Mouse (Mus musculus): ENCODE results near the gene Eea1.
"Not testable (repeated sequence)": the region's sequence is repeated elsewhere in the genome, so short reads cannot be mapped to it uniquely, and the experiment has no call there.

Gene Eea1

DNA sequence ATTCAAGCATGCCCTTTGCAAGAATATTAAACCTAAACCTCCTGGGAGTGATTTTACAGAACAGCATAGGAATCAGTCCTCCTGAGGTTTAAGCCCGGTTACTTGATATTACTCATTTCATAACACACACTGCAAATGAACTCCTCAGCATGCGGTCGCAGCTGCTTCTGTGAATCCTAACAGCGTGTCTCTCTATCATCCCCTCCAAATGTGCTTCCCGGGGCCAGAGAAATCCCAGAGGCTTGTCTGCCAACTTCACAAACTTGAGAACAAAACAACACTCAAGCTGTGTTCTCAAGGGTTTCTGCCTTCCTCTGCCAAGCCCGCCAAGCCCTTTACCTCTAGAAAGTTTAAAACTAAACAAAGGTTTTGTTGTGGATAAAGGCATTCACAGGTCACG is 135.4 kb downstream of the Eea1 start:
- no peak for DNase-seq

DNA sequence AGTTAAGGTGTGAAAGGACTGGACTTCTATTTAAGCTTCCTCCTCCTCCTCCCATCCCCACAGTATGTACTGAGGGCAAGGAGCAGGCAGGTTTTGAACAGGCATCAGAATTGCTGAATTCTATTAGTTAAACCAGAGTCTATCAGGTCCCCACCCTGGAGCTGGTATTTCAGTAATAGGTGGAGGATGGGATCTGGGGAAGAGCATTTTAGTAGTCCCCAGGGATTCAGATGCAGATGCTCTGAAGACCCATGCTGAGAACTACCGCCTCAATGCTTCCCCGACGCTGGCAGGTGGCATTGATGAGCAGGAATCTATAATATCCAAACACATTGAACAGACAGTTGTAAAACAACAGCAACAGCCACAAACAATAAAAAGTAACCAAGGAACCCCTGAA is 136.0 kb downstream of the Eea1 start:
- no peak for DNase-seq

DNA sequence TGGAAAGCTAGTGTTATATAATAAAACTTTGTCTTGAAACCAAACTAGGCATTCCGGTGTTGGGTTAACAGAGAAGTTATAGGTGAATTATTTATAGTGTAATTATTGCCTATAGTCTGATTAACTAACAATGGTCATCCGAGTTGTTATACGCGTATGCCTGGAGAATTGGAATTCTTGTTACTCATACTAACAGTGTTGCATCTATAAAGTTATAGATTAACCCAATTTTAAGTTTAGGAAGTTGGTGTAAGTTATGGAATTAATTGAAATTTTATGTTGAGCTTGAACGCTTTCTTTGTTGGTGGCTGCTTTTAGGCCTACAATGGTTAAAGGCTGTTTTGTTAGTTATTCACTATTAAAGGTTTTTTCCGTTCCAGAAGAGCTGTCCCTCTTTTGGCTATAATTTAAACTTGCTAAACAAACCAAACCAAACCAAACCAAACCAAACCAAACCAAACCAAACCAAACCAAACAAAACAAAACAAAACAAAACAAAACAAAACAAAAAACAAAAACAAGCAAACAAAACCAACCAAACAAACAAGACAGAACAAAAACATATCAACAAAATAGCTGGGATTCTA is 137.1 kb downstream of the Eea1 start:
- not testable (repeated sequence) for DNase-seq

DNA sequence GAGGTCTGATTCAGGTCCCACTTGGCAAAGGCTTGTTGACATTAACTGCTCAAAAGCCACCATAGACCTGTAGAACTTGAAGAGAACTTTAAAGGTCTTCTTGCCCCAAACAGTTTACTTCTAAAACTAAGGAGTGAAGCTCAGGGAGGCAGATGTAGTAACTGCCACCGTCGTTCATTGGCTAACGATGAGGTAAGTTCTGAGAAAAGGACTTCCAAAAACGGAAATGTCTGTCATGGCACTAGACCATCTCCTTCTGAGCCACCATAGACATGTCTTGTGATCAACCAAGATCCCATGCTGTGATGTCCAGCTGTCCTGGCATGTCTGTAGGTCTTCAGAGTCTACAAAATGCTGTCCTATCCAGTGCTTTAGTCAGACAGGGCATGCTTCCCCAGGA is 139.4 kb downstream of the Eea1 start:
- DNase-seq, result no peak

DNA sequence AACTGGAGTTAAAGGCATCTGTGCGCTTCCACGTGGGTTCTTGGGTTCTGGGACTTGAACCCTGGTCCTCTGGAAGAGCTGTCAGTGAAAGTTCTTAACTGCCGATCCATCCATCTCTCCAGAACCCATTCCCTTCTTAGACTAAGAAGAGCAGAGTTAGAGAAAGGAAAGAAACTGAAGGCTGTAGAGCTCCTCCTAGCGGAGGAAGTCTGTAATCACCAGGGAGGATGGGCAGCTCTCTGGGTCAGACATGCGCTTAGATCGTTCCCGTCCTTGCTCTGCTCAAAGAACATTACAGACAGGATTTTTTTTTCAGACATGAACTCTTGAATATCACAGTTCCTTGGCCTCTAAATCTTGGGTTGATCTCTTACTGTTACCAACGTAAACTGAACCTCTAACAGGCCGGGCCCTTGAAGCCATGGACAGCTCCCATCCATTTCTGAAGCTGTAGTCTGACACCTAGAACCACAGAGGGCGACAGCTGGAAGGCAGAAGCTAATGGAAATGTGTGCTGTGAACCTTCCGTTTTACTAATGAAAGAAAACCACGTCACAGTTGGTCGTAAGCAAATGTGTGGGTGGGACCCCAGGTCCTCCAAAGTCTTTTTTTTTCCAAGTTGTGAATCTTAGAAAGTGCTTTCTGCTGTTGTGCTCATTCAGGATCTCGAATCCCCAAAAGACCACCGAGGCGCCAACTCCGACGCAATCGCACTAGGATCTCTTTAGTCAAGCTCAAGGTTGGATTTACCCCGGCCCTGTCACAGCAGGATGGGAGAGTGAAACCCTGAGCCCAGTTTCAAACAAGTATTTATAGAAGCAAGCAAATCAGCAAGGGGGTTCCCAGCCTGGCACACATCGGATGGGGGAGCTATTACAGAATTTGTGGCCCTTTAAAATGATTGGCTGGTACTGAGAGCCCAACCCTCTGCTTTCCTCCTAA is 140.3 kb downstream of the Eea1 start:
- DNase-seq, result no peak

DNA sequence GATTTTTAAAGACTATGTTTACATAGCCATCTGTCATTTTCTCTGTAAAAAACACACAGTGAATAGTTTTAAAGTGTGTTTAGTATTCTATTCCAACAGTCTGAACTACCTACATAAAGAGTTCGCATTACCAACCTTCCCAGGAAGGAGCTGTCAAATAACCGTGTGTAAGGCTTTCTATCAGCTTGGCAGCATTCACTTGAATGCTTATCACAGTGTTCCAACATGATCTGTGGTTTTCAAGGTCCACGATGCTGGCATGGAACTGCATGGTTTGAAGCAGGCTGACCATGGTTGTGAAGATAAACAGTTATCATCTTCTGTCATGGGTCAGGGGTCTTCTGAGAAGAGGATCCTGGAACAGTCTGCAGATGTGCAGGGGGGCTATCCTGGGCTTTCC is 141.8 kb downstream of the Eea1 start:
- no peak for DNase-seq

DNA sequence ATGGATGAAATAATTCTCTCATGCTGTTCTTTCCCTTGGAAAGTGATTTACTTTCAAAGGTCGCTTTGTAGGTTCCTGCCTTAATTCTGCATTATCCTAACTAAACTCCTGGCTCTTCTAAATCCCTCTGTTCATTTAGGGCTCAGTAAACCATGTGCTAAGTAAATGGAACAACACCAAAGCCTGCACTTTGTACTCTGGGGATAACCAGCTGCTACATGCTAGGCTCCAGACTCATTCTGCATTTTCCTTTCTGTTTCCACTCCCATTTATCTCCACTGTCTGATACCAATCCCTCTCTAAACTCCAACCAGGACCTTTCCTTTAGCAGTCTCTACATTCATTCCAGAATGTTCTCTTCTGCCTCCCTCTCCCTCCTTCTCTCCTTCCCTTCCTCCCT is 149.3 kb downstream of the Eea1 start:
- no peak for DNase-seq

DNA sequence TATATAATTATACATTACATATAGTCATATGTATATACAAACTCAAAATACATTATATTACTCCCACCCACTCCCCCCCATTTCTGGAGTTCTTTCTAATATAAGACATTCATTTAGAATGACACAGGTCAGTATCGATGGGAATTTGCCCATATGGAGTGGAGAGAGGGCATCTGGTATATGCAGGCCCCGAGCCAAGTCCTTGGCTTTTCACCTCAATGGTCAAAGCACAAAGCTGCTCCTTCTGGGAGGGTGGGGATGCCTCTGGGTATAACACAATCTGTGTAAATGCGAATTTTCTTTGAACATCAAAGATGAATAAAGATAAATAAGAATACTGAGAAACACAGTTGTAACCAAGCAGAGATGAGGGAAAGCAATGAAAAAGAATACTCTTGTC is 149.9 kb downstream of the Eea1 start:
- DNase-seq, result no peak

DNA sequence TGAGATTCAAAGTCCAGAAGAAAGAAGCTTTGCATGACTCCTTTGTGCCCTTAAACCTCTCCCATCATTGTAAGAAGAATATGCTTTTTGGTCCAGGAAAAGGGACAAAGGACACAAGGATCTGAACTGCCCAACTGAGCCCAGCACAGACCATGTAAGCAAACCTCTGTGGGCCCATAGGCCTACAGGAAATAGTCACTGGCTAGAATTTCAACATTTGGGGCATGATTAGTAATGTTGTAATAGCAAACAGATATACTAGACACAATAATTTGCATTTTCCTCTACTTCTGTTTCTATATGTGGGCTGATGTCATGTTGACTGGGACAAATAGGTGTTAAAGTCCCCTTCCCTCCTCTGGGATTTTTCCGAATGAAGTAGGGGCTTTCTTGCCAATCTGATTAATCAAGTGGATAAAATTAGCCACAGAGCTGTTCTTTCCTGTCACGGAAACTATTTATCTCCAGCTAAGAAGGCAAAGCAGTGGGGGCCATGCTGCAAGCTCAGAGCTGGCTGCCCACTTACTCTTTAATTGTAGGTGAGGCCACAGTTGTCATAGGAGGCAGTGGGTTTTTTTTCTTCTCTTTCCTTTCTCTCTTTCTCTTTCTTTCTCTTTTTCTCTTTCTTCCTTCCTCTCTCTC is 153.6 kb downstream of the Eea1 start:
- DNase-seq, result no peak

DNA sequence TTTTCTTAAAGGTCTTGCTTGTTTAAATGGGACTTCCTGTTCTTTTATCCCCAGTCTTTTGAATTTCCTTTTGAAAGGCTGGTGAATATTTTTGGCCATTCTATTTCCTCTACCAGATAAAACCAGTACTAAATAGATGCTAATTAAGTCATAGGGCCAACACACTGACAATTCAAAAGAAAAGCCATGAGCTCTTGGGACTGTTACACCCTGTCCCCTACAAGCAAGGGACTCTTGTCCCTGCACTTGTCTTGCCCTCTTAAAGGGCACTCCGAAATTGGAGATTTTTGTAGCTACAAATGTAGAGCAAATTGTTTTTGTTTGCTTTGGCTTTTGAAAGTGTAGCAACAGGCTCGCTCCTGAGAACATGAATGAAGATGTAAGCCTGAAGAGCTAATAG is 154.1 kb downstream of the Eea1 start:
- no peak for DNase-seq
